Mouse (Mus musculus) kidney, postnatal 0 days (tissue): ENCODE measurements around the gene Mipol1. TPM values are rescaled to one million over a fixed set of nuclear protein-coding genes. Genes with fewer than 3 reads are reported as not detected.

Source experiments
- ATAC-seq: fragments of 200-750 bp; cut with Nextera tagmentation; replicated peaks from 2 replicates; pipeline ENCODE4 v1.8.0; 2017; ENCODE audit warnings: low read depth, moderate number of reproducible peaks, moderate TSS enrichment, moderate library complexity; ENCODE audit not compliant: low FRiP score
- DNase-seq: peaks from one replicate; pipeline ENCODE4 v3.0.0-alpha.2; 2016; ENCODE audit warnings: low spot score
- H3K27ac ChIP-seq: fragments of 300-500 bp; sonication (generic); 2 replicates; pipeline ENCODE4 v1.5.1; 2014; ENCODE audit warnings: mild to moderate bottlenecking
- H3K27me3 ChIP-seq: fragments of 300-500 bp; sonication (generic); 2 replicates; pipeline ENCODE4 v1.6.1; 2014; ENCODE audit warnings: low read length, mixed read lengths; ENCODE audit not compliant: insufficient read depth
- H3K36me3 ChIP-seq: fragments of 300-500 bp; sonication (generic); 2 replicates; pipeline ENCODE4 v1.6.1; 2014; ENCODE audit warnings: low read length, mixed read lengths; ENCODE audit not compliant: insufficient read depth
- H3K4me1 ChIP-seq: fragments of 300-500 bp; sonication (generic); replicated peaks from 2 replicates; pipeline ENCODE4 v1.6.1; 2014; ENCODE audit warnings: antibody characterized with exemption, low read length, mixed read lengths; ENCODE audit not compliant: insufficient read depth
- H3K4me2 ChIP-seq: fragments of 300-500 bp; sonication (generic); 2 replicates; pipeline ENCODE4 v1.6.1; 2014; ENCODE audit warnings: mild to moderate bottlenecking, low read length, moderate library complexity, mixed read lengths
- H3K4me3 ChIP-seq: fragments of 300-500 bp; sonication (generic); replicated peaks from 2 replicates; pipeline ENCODE4 v1.5.1; 2014; ENCODE audit warnings: low read depth, low read length
- H3K9ac ChIP-seq: fragments of 300-500 bp; sonication (generic); 2 replicates; pipeline ENCODE4 v1.6.1; 2014; ENCODE audit warnings: low read depth, low read length
- H3K9me3 ChIP-seq: fragments of 300-500 bp; sonication (generic); replicated peaks from 2 replicates; pipeline ENCODE4 v1.6.1; 2016; ENCODE audit warnings: low read length, inconsistent platforms, mixed read lengths
- CTCF ChIP-seq: IDR thresholded peaks from 2 replicates; pipeline ENCODE4 v1.5.1; 2016; ENCODE audit warnings: antibody characterized with exemption, low read depth, mild to moderate bottlenecking, moderate library complexity
- WGBS: fragments of 180-500 bp; shearing (Covaris S2); extraction: QIAGEN DNeasy Blood & Tissue Kit; methylation state at CpG from one replicate; pipeline ENCODE4 v1.1.7; 2014; 5-methylcytosine and 5-hydroxymethylcytosine counted together
- polyA plus RNA-seq: library from polyadenylated mRNA; unstranded; fragments of >200 nt; fragmentation: Nextera tagmentation; extraction: Ambion mirVana; gene quantifications from 2 replicates; pipeline ENCODE4 v1.2.1, GENCODE M21; 2015

Mipol1 gene
- polyA plus RNA-seq, 1 experiment from 2014 or later = 13.1 TPM

GRCm38 (mm10) chr12:57231085-57231875 lies 1.1 kb downstream of the Mipol1 start:
- peak; percentile 40; the same call in 1 of the 2 replicates for TF ChIP-seq CTCF
- H3K4me3 ChIP-seq = peak overlapping the region; percentile 77
- H3K27me3 ChIP-seq = no peaks in the 10 kb centered on the region
- H3K9ac ChIP-seq = peak overlapping the region; percentile 83
- peak; percentile 64 for DNase-seq
- no peaks in the 10 kb centered on the region for H3K9me3 ChIP-seq
- 0 out of 2 replicates have a peak, but pooled peaks cover 5% of the 10 kb centered on the region for H3K4me1 ChIP-seq
- H3K4me2 ChIP-seq = peak overlapping the region; percentile 86
- 0 out of 2 replicates have a peak, but pooled peaks have one; percentile 22 for ATAC-seq
- WGBS = 66% methylated on average over 12 of the region's 14 CpGs
- H3K27ac ChIP-seq = peak overlapping the region; percentile 93
- no peaks in the 10 kb centered on the region for H3K36me3 ChIP-seq

GRCm38 (mm10) chr12:57233386-57233785 lies 3.2 kb downstream of the Mipol1 start:
- Histone ChIP-seq H3K4me1 (0 out of 2 replicates have a peak, but pooled peaks cover 5% of the 10 kb centered on the region), H3K4me3 (no peak overlapping the region), H3K27me3 (no peaks in the 10 kb centered on the region), H3K4me2 (no peak overlapping the region), H3K9ac (no peak overlapping the region), H3K36me3 (0 out of 2 replicates have a peak, but pooled peaks cover 4% of the 10 kb centered on the region), H3K27ac (no peak overlapping the region), H3K9me3 (no peaks in the 10 kb centered on the region)
- WGBS = 80% methylated on average over 5 of the region's 5 CpGs
- DNase-seq (no peak), ATAC-seq (no peak)
- TF ChIP-seq CTCF = no peak

GRCm38 (mm10) chr12:57243671-57244495 lies 13.7 kb downstream of the Mipol1 start:
- WGBS = 90% methylated on average over 5 of the region's 5 CpGs

GRCm38 (mm10) chr12:57258572-57258971 lies 28.3 kb downstream of the Mipol1 start:
- H3K4me2 ChIP-seq = no peak overlapping the region
- ATAC-seq (no peak), DNase-seq (peak; percentile 9)
- H3K36me3 ChIP-seq = no peaks in the 10 kb centered on the region
- WGBS = 68% methylated on average over 2 of the region's 2 CpGs
- H3K9me3 ChIP-seq = no peaks in the 10 kb centered on the region
- H3K4me3 ChIP-seq = no peak overlapping the region
- no peak overlapping the region for H3K27ac ChIP-seq
- peak; percentile 32; the same call in 1 of the 2 replicates for TF ChIP-seq CTCF
- no peaks in the 10 kb centered on the region for H3K4me1 ChIP-seq
- no peak overlapping the region for H3K9ac ChIP-seq
- H3K27me3 ChIP-seq = no peaks in the 10 kb centered on the region

More at GRCm38 (mm10) chr12:57243671-57244495, 13.7 kb downstream of the Mipol1 start:
- Histone ChIP-seq H3K4me3 (no peak overlapping the region), H3K36me3 (peaks cover 8% of the 10 kb centered on the region), H3K27ac (no peak overlapping the region), H3K9ac (no peak overlapping the region), H3K9me3 (no peaks in the 10 kb centered on the region), H3K4me1 (no peaks in the 10 kb centered on the region), H3K4me2 (no peak overlapping the region), H3K27me3 (no peaks in the 10 kb centered on the region)
- TF ChIP-seq CTCF = no peak
- ATAC-seq (no peak), DNase-seq (no peak)

- Histone ChIP-seq H3K9me3 (no peaks in the 10 kb centered on the region), H3K4me2 (no peak overlapping the region), H3K36me3 (no peaks in the 10 kb centered on the region), H3K27me3 (no peaks in the 10 kb centered on the region), H3K27ac (no peak overlapping the region), H3K9ac (no peak overlapping the region), H3K4me1 (no peaks in the 10 kb centered on the region), H3K4me3 (no peak overlapping the region)
- DNase-seq (no peak), ATAC-seq (no peak)
- WGBS = 54% methylated on average over 1 of the region's 1 CpGs
- TF ChIP-seq CTCF = no peak
These were observed 45.2 kb downstream of the Mipol1 start for GRCm38 (mm10) chr12:57275456-57275855.
